Mouse (Mus musculus) C2C12 (cell line): ENCODE data around the gene Ifngr2.

Experiments used
- CTCF ChIP-seq: IDR thresholded peaks from one replicate; pipeline ENCODE4 v1.5.1; 2011; ENCODE audit not compliant: control insufficient read depth, insufficient read depth, insufficient read length
- MAX ChIP-seq: IDR thresholded peaks from one replicate; pipeline ENCODE4 v1.6.1; 2011; ENCODE audit warnings: mild to moderate bottlenecking, control low read depth
- MYOG ChIP-seq: IDR thresholded peaks from one replicate; pipeline ENCODE4 v1.6.1; 2011; ENCODE audit not compliant: control insufficient read depth, insufficient read length; ENCODE audit errors: extremely low read depth

DNA sequence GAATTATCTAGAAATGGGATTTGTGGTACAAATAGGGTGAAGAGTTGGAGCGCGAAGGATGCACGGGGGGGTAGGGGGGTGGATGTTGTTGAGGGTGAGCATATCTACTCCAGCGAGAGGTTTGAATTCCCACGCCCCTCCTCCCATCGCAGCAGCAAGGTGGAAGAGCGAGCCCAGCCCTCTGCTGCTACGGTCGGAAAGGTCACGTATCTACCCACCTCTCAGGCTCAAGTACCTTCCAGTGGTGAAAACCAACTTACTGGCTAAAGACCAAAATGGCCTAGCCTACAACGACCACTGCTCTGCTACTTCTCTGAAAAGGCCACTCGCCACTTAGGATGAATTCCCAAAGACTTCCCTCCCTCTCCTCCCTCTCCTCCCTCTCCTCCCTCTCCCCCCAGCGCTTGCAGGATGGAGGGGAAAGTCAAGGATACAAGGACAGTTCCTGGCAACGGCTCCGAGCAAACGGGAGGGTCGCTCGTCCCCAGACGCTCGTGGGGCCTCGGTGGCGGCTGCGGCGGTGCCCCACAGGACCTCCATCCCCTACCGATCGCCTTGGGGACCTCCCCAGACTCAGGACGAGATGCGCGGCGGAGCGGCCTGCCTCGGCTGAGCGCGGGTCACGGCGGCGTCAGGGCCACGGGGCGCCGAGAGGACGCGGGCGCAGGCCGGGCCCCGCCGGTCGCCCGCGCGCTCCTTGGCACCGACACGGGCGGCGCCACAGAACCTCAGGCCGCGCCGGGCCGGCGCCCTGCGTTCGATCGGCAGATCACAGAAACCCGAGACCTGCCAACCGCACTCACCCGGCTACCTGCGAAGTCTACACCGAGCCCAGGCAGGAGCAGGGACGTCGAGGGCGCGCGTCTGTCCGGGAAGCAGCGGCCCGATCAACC, 50.2 kb downstream of the Ifngr2 start:
- TF ChIP-seq MAX (no peak), CTCF (no peak), MYOG (no peak)
